Mouse (Mus musculus) embryonic fibroblast, embryonic 13.5 days (primary cell): Measurements from ENCODE around the gene Dnmt3b.

Experiments used
- CTCF ChIP-seq: IDR thresholded peaks from 2 replicates; pipeline ENCODE4 v1.5.1; 2011; ENCODE audit warnings: mild to moderate bottlenecking, control low read depth, low read length, moderate library complexity, borderline replicate concordance; ENCODE audit not compliant: insufficient read depth
- POLR2A ChIP-seq: IDR thresholded peaks from 2 replicates; pipeline ENCODE4 v1.6.1; 2011; ENCODE audit warnings: low read depth, mild to moderate bottlenecking, control low read depth, low read length, moderate library complexity

DNA sequence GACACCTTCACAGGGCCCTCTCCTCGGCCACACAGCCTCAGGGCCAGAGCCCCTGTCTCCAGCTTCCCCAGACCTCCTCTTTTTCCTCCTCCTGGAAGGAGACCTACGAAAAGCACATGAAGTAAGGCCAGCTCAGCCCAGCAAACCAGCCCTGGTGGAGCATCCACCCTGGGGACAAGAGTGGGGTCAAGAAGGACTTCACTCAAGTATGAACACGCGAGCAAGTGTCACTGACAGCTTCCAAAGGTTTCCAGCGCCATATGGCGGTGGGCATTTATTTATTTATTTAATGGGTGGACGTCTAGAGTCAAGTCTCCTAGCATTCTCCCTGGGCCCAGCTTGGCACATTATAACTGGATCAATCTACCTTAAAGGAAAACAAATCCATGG is 38.0 kb upstream of the Dnmt3b start:
- TF ChIP-seq CTCF (no peak), POLR2A (no peak)
